Mouse (Mus musculus): ENCODE results near the gene Yeats4.

Gene Yeats4

GRCm38 (mm10) chr10:117196696-117197095, 27.6 kb downstream of the Yeats4 start:
- no peak for DNase-seq

DNA sequence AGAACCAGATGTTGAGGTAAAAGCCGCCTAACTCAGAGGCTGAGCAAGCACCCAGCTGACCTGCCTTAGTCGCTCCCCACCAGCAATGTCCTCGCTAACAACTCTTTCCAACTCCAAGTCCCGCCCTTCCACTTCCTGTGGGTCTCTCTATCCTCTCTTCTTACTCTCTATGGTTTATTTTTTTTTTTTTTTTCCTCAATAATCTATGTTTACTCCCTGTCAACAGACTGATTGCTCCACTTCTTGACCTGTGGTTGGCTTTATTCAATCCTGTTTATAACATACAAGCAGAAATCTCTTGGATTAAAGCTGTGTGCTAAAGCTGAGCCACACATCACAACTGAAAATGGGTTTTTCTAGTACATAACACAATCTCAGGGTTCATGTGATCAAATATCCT, 28.6 kb downstream of the Yeats4 start:
- no peak for DNase-seq

DNA sequence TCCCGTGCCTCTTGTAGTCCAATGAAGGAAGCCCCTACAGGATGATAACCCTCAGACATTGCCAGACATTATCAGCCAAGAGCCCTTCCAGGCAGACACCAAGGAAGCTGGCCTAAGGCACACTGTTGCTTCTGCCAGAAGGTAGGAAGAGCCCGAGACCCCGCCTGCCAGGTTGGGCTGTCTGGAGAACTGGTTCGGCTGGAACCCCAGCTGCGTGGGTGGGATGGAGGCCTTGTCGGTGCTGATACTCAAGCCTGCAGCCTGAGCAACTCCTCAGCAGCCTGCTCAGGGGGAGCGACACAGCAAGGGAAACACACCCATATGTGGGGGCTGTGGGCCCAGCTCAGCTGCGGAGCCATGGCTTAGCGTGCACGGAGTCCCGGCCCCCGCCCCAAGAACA, 29.3 kb downstream of the Yeats4 start:
- DNase-seq: no peak

GRCm38 (mm10) chr10:117193364-117193763, 30.9 kb downstream of the Yeats4 start:
- DNase-seq: no peak

DNA sequence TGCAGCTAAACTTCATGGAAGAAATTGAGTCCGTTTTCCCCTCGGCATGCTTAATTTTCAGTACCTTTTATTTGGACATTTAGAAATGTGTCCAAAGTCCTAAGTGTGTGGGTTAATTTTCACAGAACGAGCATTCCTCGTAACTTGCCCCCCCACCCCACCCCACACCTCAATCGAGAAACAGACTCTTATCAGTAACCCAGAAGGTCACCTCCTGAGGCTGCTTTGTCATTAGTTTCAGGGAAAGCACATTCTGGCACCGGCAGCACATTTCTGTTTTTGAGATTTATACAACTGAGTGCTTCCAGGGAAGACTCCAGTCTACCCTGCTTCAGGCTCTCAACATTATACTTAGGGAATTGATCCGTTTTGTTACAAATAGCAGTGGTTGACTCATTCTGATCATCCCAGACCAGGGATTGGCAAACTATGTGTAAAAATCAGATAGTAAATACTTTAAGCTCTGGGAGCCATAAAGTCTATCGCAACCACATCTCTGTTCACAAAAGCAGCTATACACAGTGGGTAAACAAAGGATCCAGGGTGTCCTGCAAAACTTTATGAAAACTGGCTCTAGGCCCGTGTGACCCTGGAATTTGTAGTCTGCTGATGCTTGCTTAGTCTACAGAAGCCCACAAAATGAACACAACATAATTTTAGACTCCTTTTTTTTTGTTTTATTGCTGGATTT, 38.8 kb downstream of the Yeats4 start:
- DNase-seq: no peak

DNA sequence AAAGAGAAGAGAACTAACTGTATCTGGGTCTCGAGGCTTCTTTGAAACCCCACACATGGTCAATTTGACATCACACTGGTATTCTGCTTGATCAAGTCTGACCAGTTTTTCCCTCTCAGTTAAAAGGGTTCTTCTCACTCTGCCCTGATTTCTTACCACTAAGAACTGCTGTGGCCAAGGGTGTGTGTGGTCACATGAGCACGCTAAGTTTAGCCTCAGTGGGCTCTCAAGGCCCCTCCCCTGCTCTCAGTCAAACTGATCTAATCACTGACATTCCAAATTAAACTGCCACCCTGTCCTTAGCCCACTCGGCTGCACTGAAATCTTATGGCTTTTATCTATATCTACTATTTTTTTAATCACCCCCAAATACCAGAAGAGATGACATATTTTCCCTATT, 43.2 kb downstream of the Yeats4 start:
- no peak for DNase-seq

DNA sequence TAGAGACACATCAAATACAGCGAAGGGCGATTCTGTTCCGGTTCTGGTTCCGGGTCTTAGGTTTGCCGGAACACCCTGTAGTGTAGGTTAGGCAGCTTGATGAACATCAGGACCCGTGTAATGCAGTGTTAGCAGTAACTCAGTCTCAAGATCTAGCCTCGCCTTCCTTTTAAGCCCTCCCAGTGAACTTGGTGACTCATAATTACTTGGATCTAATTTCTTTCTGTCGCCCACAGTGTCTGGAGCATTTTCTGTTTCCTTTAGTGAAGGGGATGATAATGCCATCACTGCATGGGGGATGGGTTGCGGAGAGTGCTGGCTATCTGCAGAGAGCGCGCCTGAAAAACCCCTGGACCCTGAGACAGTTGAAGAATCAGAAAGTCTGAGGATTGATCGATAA, 49.7 kb downstream of the Yeats4 start:
- DNase-seq: no peak

GRCm38 (mm10) chr10:117173566-117174438, 50.5 kb downstream of the Yeats4 start:
- DNase-seq: no peak

- DNase-seq: no peak
These were observed 51.2 kb downstream of the Yeats4 start for GRCm38 (mm10) chr10:117173111-117173510.

DNA sequence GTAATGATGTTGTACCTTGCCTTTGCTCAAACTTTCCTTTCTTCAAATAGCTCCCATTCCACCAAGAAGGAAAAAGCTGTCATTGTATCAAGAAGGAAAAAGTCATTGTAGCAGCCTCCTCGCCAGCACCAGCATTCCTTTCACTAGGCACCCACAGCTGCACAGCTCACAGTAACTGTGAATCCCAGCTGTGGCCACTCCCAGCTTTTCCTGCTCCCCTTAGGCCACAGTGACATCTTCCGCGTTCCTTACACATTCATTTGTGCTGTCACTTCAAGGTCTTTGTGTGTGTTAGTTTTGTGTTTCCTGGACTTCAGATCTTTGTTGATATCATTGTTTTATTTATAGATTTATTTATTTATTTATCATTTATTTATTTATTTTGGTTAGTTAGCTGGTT, 52.2 kb downstream of the Yeats4 start:
- no peak for DNase-seq

- no peak for DNase-seq
These were observed 57.4 kb downstream of the Yeats4 start for GRCm38 (mm10) chr10:117166785-117167425.

Data from kidney, adult 18-20 months (tissue).